Comparison of ENCODE assay signal across 9 mouse cellular contexts in genomic region chr17:12045861-12046273, GRCm38 (mm10).
DNase-seq lines count a peak whose midpoint lies in the region; ATAC-seq and TF ChIP-seq lines count a peak whose summit lies in the region.
"Had no signal": no experiment of that assay in that cellular context is flagged by ENCODE, and none has a peak within 500 bp of the region (broad histone marks: within the 10 kb centered on the region; RNA-seq: fewer than 3 reads in every experiment).

No protein-coding gene starts in this region.

- no peak overlapping the region for H3K9ac ChIP-seq in embryonic facial prominence, embryonic 15.5 days
- H3K9ac ChIP-seq: liver, embryonic 13.5 days had no signal

- no peaks in the 10 kb centered on the region for H3K9me3 ChIP-seq in embryonic facial prominence, embryonic 15.5 days (replicated peaks)
- H3K9me3 ChIP-seq: liver, embryonic 13.5 days had no signal

- 0 out of 2 replicates have a peak, but pooled peaks cover 3% of the 10 kb centered on the region for H3K27me3 ChIP-seq in embryonic facial prominence, embryonic 15.5 days

- H3K4me1 ChIP-seq in embryonic facial prominence, embryonic 15.5 days, result peaks cover 20% of the 10 kb centered on the region

- H3K4me3 ChIP-seq in embryonic facial prominence, embryonic 15.5 days (replicated peaks), result no peak overlapping the region
- no peak overlapping the region for H3K4me3 ChIP-seq in layer of hippocampus, adult 2 months
- H3K4me3 ChIP-seq: liver, embryonic 13.5 days had no signal

- no peaks in the 10 kb centered on the region for H3K36me3 ChIP-seq in embryonic facial prominence, embryonic 15.5 days
- H3K36me3 ChIP-seq: liver, embryonic 13.5 days had no signal

- TF ChIP-seq CTCF in layer of hippocampus, adult 2 months (conservative IDR thresholded peaks at IDR 0.05), result no peak

- DNase-seq in frontal cortex, postnatal 25 days (ENCODE audit: low spot score in 2 of 2), result no peak
- peak; percentile 77 for DNase-seq in Muller cell, postnatal 12 days (ENCODE audit: inconsistent ontology term)
- peak; percentile 71 to 80 for DNase-seq in layer of hippocampus, adult 2 months (ENCODE audit: low spot score in 2 of 2)
- no peak for DNase-seq in kidney, postnatal 10 days
- no peak for DNase-seq in MN1 (ENCODE audit: low spot score)
- no peak for DNase-seq in thymus, postnatal 14 days
- DNase-seq: liver, embryonic 13.5 days had no signal

- peak; percentile 44; the same call in 1 of the 2 replicates for ATAC-seq in frontal cortex, adult (ENCODE audit: low TSS enrichment)
- peak; percentile 61; the same call in 1 of the 2 replicates for ATAC-seq in embryonic facial prominence, embryonic 15.5 days (ENCODE audit: insufficient number of reproducible peaks, low FRiP score, low TSS enrichment, low read depth)

- WGBS in embryonic facial prominence, embryonic 15.5 days, result 27% methylated on average over 5 of the region's 5 CpGs

- H3K27ac ChIP-seq in embryonic facial prominence, embryonic 15.5 days (replicated peaks), result peak overlapping the region; percentile 31; the same call in 1 of the 2 replicates
- peak overlapping the region; percentile 74 for H3K27ac ChIP-seq in layer of hippocampus, adult 2 months
- H3K27ac ChIP-seq: liver, embryonic 13.5 days had no signal

- H3K4me2 ChIP-seq in embryonic facial prominence, embryonic 15.5 days (replicated peaks), result no peak overlapping the region
- H3K4me2 ChIP-seq: liver, embryonic 13.5 days had no signal

Comparison
In these comparisons a context has a peak if more than half of its experiments do, and no peak if none do; other contexts are left out.
1. DNase-seq: peak in Muller cell, postnatal 12 days (single experiment) and layer of hippocampus, adult 2 months (2 of 2); none in frontal cortex, postnatal 25 days (0 of 2), kidney, postnatal 10 days (single experiment), MN1 (single experiment) and thymus, postnatal 14 days (single experiment).